Mouse (Mus musculus) heart, adult 2 months (tissue): Measurements from ENCODE around the gene Sp7. TPM values are rescaled to one million over a fixed set of nuclear protein-coding genes. Genes with fewer than 3 reads are reported as not detected.

Experiments used
- DNase-seq, 2 experiments: peaks; one replicate each; pipeline ENCODE4 v3.0.0; 2021
- H3K27ac ChIP-seq: fragments of 200-600 bp; 2 replicates; pipeline ENCODE4 v1.8.1; 2022
- H3K27me3 ChIP-seq: fragments of 200-500 bp; 2 replicates; pipeline ENCODE4 v1.6.1; 2012; ENCODE audit warnings: mild to moderate bottlenecking, low read length, inconsistent platforms, mixed read lengths; ENCODE audit not compliant: control insufficient read depth, insufficient read depth
- H3K36me3 ChIP-seq: fragments of 200-500 bp; 2 replicates; pipeline ENCODE4 v1.6.1; 2012; ENCODE audit warnings: low read length, inconsistent platforms; ENCODE audit not compliant: control insufficient read depth, insufficient read depth
- H3K4me1 ChIP-seq: fragments of 200-500 bp; 2 replicates; pipeline ENCODE4 v1.6.1; 2011; ENCODE audit warnings: low read length; ENCODE audit not compliant: control insufficient read depth, insufficient read depth
- H3K4me3 ChIP-seq: fragments of 200-600 bp; 2 replicates; pipeline ENCODE4 v1.8.1; 2022
- H3K79me2 ChIP-seq: fragments of 200-500 bp; replicated peaks from 2 replicates; pipeline ENCODE4 v1.6.1; 2012; ENCODE audit warnings: mild to moderate bottlenecking, inconsistent platforms, low read length, moderate library complexity, mixed read lengths; ENCODE audit not compliant: control insufficient read depth, insufficient read depth
- H3K9ac ChIP-seq: fragments of 200-500 bp; 2 replicates; pipeline ENCODE4 v1.6.1; 2012; ENCODE audit warnings: low read depth, mild to moderate bottlenecking, control low read depth, inconsistent platforms, low read length, mixed read lengths
- CTCF ChIP-seq: fragments of 200-600 bp; IDR thresholded peaks from 2 replicates; pipeline ENCODE4 v1.8.1; 2022; ENCODE audit warnings: antibody characterized with exemption, mild to moderate bottlenecking, moderate library complexity
- EP300 ChIP-seq: fragments of 200-500 bp; IDR thresholded peaks from 2 replicates; pipeline ENCODE4 v1.6.1; 2011; ENCODE audit warnings: low read depth, low read length, control low read depth; ENCODE audit not compliant: insufficient read depth
- POLR2A ChIP-seq: fragments of 200-500 bp; IDR thresholded peaks from 2 replicates; pipeline ENCODE4 v1.6.1; 2011; ENCODE audit warnings: mild to moderate bottlenecking, low read depth, low read length, control low read depth; ENCODE audit not compliant: insufficient read depth
- WGBS: fragments of 180-500 bp; shearing (Covaris S2); methylation state at CpG from one replicate; pipeline ENCODE4 v1.1.7; 2018; 5-methylcytosine and 5-hydroxymethylcytosine counted together
- intact Hi-C: fragments of 180-260 bp; cut with DNase I; formaldehyde crosslinking; loops from one replicate; pipeline ENCODE4 v1.15.1; 2025
- polyA plus RNA-seq: library from polyadenylated mRNA; depleted of rRNA; stranded (reverse); fragments of >200 nt; gene quantifications from 2 replicates; pipeline ENCODE4 v1.2.3, GENCODE M21; 2012
- total RNA-seq, 2 experiments: library from RNA; stranded (reverse); gene quantifications; 2 replicates each; pipeline ENCODE4 v1.2.3; 2021

Gene Sp7
- total and polyA plus RNA-seq, 3 experiments, result not detected

DNA sequence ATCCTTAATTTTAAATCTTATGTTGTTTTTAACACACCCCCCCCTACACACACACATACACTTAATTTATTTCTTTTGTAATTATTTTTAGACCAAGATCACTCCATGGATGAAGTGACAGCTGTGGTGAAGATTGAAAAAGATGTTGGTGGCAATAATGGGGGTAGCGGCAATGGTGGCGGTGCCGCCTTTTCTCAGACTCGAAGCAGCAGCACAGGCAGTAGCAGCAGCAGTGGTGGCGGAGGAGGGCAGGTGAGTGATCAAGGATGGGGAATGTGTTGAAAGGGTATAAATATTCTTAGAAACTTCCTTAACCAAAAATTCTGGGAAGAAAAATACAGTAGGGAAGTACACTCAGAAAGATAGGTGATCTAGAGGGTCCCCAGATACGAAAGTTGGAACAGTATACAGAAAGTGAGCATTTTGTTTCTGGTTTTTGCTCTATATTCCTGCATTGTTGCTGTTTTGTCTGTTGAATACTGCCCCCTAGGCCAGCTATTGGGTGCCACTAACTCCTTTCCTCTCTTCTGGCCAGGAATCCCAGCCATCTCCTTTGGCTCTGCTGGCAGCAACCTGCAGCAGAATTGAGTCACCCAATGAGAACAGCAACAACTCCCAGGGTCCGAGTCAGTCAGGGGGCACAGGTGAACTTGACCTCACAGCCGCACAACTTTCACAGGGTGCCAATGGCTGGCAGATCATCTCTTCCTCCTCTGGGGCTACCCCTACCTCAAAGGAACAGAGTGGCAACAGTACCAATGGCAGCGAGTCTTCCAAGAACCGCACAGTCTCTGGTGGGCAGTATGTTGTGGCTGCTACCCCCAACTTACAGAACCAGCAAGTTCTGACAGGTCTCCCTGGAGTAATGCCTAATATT, 40.9 kb upstream of the Sp7 start:
- Histone ChIP-seq H3K9ac (no peak overlapping the region), H3K27ac (no peak overlapping the region), H3K36me3 (peaks cover 41% of the 10 kb centered on the region), H3K4me1 (peaks cover 14% of the 10 kb centered on the region), H3K79me2 (no peaks in the 10 kb centered on the region), H3K4me3 (no peak overlapping the region), H3K27me3 (no peaks in the 10 kb centered on the region)
- 91% methylated on average over 10 of the region's 10 CpGs for WGBS
- TF ChIP-seq EP300, result no peak
- TF ChIP-seq POLR2A, result no peak
- peak; percentile 46 for TF ChIP-seq CTCF
- DNase-seq, result no peak
- intact Hi-C loops, result loop anchor here (5.0 to 10.0 kb wide), 2 partner anchors 109 to 303 kb away; partner anchors contain the start of genes Map3k12, Tarbp2 and Tns2

- TF ChIP-seq CTCF, result no peak
- TF ChIP-seq EP300, result 0 out of 2 replicates have a peak, but pooled peaks have one; percentile 18
- peak overlapping the region; percentile 94 for H3K27ac ChIP-seq
- intact Hi-C loops, result loop anchor here (5.0 to 10.0 kb wide), 2 partner anchors 110 to 302 kb away; partner anchors contain the start of genes Map3k12, Tarbp2 and Tns2
- 3% methylated on average over 3 of the region's 3 CpGs for WGBS
- peak overlapping the region; percentile 74 for H3K9ac ChIP-seq
- H3K27me3 ChIP-seq, result no peaks in the 10 kb centered on the region
- no peaks in the 10 kb centered on the region for H3K79me2 ChIP-seq
- H3K4me1 ChIP-seq, result peaks cover 14% of the 10 kb centered on the region
- no peak for DNase-seq
- H3K36me3 ChIP-seq, result peaks cover 36% of the 10 kb centered on the region
- H3K4me3 ChIP-seq, result peak overlapping the region; percentile 62
Observed at GRCm38 (mm10) chr15:102406912-102407580, 40.1 kb upstream of the Sp7 start.

- WGBS, result under 1% methylated on average over 38 of the region's 69 CpGs
- intact Hi-C loops, result loop anchor here (5.0 to 10.0 kb wide), 2 partner anchors 111 to 302 kb away; partner anchors contain the start of genes Map3k12, Tarbp2 and Tns2
- H3K36me3 ChIP-seq, result peaks cover 31% of the 10 kb centered on the region
- peak; percentile 91 to 93 for DNase-seq
- no peak for TF ChIP-seq EP300
- peak; percentile 51 for TF ChIP-seq POLR2A
- no peaks in the 10 kb centered on the region for H3K27me3 ChIP-seq
- H3K27ac ChIP-seq, result peak overlapping the region; percentile 94
- peaks cover 12% of the 10 kb centered on the region for H3K4me1 ChIP-seq
- H3K79me2 ChIP-seq, result no peaks in the 10 kb centered on the region
- H3K9ac ChIP-seq, result peak overlapping the region; percentile 74
- H3K4me3 ChIP-seq, result peak overlapping the region; percentile 62
Observed at GRCm38 (mm10) chr15:102406196-102406911, 39.4 kb upstream of the Sp7 start.

DNA sequence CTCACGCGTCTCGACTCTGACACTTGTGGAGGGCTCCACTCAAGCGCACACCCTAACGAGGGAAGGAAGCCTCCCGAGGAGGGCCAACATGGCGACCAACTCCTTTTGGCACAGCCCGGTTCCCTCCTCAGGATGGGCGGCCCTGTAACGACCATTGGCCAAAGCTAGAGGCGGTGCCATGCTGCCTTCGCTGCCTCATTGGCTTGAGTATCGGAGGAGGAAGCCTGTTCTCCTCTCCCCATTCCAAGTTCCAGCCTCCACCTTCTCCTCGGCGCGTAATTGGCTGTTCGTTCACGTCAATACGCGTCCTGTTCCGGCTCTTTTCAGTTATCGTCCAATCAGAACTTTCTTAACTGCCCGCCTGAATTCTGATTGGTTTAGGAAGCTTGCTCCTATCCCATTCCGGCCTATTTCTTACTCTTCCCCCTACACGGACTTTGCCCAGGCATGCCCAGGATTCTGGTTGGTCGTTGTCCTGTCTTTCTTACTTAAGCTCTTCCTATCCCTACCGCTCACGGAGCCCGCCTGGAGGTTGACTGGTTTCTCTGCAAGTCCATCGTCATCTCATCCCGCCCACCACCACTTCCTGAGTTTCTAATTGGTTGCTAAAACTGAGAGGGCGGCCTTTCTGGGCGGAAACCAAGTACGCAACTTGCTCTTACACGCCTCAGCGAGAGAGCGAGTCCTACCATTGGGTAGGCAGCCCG, 38.7 kb upstream of the Sp7 start, which contains the start of gene Sp1:
TSS of gene Sp1 (plus strand) at position 655 of the 707 bp plus-strand sequence.
- H3K9ac ChIP-seq, result peak within 1 kb of the TSS; percentile 87
- intact Hi-C loops, result loop anchor here (5.0 to 10.0 kb wide), 2 partner anchors 112 to 301 kb away; partner anchors contain the start of genes Map3k12, Tarbp2 and Tns2
- peaks cover 13% of the 10 kb centered on the region for H3K4me1 ChIP-seq
- peak; percentile 100 for TF ChIP-seq POLR2A
- TF ChIP-seq CTCF, result peak; percentile 1
- TF ChIP-seq EP300, result peak; percentile 93
- no peaks in the 10 kb centered on the region for H3K27me3 ChIP-seq
- peak within 1 kb of the TSS; percentile 67 for H3K4me3 ChIP-seq
- H3K79me2 ChIP-seq, result no peaks in the 10 kb centered on the region
- H3K27ac ChIP-seq, result peak within 1 kb of the TSS; percentile 100
- DNase-seq, result peak; percentile 96 to 99
- H3K36me3 ChIP-seq, result peaks cover 27% of the 10 kb centered on the region
- under 1% methylated on average over 38 of the region's 38 CpGs for WGBS
